Mouse (Mus musculus) embryo, embryonic 9.5 days (tissue): ENCODE data around the gene Rela.
A peak's percentile ranks its signal among the peaks of the same experiment; 100 is the strongest.

Experiments
- DNase-seq: peaks from one replicate; pipeline ENCODE4 v3.0.0-alpha.2; 2017; ENCODE audit errors: extremely low spot score

The Rela gene

DNA sequence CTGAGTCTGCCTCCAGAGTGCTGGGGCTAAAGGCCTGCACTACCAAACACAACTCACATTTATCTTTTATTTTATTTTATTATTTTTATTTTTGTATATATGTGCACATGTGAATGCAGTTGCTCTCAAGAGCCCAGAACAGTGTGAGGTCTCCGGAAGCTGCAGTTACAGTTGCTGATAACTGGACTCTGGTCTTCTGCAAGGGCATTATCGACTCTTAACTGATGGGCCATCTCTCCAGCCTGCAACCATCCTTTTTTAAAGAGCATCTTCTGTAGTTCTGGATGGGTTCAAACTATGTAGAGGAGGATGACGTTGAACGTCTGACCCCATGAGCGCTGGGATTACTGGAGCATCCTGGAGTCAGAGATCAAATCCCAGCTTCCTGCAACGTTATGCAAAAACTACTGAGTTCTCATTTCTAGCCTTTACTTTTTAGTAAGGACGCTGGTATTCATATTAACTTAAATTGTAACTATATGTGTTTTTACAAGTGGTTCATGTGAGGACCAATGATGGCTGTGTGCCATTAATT lies 1.2 kb upstream of the Rela start:
- DNase-seq: no peak

DNA sequence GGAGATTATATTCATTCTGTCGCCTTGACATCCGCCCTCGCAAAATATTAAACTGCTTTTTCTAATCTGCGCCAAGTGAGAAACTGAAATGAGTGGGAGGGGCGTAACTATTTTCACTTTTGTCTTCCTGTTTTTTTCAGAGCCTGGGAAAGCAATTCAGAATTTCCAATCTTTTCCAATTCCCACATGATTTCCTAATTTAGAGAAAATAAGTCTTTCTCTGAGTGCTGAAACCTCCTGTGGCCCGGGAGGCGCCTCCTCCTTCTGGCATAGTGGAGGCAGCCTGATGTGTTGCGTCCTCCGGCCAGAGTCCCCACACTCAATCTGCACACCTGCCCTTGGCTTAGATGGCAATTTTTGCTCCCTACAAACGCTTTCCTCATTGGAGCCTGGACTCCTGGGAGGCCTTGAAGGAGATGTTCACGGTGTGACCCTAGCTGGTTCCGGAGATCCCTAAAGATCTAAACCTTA lies 677 bp upstream of the Rela start:
- no peak for DNase-seq

DNA sequence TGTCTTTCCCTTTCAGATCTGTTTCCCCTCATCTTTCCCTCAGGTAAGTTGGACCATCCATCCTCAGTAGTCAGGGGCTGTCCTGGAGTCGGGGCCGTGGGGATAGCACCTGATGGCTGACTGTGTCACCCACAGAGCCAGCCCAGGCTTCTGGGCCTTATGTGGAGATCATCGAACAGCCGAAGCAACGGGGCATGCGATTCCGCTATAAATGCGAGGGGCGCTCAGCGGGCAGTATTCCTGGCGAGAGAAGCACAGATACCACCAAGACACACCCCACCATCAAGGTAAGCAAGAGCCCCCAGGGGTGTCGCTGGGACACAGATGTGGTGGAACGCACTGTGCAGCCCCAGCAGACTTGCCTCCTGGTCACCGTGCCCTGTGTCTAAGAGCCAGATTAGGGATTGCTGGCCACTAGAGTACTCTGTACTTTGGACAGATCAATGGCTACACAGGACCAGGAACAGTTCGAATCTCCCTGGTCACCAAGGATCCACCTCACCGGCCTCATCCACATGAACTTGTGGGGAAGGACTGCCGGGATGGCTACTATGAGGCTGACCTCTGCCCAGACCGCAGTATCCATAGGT lies 1.2 kb downstream of the Rela start:
- DNase-seq: no peak

DNA sequence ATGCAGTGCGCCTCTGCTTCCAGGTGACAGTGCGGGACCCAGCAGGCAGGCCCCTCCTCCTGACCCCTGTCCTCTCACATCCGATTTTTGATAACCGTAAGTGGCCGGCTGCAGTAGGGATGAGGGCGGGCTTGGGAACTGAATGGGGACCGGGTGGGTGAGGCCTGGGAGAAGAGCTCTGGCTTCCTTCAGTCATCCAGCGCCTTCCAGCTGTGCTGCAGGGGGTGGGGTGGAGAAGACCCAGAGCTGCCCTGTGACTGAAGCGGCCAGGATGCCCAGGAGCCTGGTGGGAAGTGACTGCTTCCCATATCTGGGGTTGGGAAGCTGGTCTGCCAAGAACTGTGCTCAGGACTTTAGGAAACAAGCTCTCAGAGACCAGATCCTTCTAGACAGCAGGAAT lies 3.1 kb downstream of the Rela start:
- no peak for DNase-seq

DNA sequence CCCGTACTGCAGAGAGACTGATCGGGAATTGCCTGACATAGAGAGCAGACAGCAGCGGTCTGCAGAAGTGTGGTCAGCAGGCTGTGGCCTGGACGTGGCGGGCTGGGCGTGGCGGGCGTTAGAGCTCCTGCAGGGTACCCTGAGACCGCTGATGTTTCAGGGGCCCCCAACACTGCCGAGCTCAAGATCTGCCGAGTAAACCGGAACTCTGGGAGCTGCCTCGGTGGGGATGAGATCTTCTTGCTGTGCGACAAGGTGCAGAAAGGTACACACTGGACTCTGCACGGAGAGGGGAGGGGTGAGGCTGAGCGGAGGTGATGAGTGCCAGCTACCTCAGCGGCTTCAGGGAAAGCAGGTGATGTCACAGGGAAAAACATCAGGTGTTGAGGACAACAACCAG lies 3.7 kb downstream of the Rela start:
- no peak for DNase-seq

DNA sequence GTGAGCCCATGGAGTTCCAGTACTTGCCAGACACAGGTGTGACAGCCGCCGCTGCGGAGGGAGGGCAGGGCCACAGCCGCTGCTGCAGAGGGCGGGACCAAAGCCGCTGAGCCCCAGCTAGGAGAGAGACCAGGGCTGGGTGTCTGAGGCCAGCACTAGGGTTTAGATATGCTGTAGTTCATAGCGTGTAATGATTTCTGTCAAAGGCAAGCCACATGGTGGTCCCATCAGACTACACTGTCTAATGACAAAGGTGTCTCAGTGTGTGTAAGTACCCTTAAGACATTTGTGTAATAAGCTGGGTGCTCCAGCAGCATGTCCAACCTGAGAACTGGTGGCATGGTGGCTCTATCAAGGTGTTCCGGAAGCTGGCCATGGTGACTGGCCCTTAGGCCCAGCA lies 4.4 kb downstream of the Rela start:
- DNase-seq: no peak

DNA sequence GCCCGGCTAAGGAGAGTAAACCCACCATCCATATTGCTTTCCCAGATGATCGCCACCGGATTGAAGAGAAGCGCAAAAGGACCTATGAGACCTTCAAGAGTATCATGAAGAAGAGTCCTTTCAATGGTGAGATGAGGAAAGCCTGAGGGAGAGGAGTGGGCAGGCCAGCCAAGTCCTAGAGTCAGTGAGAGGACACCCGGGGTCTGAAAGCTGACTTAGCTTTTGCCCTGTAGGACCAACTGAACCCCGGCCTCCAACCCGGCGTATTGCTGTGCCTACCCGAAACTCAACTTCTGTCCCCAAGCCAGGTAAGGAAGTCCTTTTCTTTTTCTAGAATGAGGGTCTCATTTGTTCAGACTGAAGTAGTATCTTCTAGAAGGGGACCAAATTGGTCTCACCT lies 8.0 kb downstream of the Rela start:
- no peak for DNase-seq

DNA sequence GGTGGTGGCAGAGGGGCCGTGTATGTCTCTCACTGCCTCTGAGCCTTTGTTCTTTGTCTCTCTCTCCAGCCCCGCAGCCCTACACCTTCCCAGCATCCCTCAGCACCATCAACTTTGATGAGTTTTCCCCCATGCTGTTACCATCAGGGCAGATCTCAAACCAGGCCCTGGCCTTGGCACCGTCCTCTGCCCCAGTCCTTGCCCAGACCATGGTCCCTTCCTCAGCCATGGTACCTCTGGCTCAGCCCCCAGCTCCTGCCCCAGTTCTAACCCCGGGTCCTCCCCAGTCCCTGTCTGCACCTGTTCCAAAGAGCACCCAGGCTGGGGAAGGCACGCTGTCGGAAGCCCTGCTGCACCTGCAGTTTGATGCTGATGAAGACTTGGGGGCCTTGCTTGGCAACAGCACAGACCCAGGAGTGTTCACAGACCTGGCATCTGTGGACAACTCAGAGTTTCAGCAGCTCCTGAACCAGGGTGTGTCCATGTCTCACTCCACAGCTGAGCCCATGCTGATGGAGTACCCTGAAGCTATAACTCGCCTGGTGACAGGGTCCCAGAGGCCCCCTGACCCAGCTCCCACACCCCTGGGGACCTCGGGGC lies 9.5 kb downstream of the Rela start:
- DNase-seq: no peak

DNA sequence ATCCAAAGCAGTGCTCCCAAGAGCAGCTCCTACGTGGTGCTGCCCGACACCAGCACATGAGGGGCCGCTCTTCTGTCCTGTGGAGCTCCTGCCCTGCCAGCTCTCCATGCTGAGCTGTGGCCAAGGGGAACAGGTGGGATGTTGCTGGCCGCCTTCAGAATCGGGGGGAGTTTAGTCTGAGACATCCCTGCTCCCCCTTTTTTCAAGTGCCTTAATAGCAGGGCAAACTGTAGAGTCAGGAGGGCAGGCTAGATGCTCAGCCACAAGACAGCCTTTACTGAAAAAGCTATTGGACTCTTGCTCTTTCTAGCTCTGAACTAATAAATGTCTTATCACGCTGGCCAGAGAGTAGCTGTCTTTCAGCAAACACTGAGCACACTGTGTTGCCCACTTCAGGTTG lies 10.5 kb downstream of the Rela start:
- no peak for DNase-seq

DNA sequence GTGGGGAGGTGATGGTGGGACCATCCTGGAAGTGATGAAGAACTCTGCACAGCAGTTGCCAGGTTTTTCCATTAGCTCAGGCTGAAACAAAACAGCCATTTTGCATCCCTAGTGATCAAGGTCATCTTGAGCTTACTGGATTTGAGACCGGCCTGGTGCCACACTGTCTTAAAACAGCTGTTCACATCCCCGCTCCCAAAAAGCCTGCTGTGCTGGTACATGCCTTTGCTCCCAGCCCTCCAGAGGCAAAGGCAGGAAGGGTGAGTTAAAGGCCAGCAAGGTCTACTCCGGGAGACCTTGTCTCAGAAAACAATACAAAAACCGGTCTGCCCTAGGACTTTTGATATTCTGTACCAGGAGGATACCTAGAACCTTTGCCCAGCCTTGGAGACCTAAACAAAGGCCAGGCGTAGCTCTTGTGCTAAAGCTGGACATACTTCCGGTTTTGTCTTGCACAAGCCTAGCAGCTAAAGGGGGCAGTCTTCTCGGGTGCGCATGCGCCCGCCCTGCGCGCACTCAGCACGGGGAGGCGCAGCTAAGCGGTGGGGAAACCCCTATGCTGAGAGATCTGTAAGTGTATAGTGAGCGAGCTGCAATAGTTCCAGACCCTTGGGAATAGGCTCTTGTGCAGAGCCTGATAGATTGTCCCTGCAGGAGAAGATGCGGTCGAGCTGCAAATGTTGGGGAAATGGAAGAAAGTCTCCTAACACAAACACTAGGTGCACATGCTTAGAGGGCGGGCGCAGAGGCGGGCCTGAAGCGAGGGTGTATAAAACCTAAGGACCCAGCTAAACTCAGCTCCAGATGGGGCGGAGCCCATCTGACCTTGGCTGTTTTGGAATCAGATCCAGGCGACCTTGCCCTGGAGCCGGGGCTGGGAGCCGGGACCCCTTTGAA lies 11.4 kb downstream of the Rela start:
- DNase-seq: peak; percentile 86

DNA sequence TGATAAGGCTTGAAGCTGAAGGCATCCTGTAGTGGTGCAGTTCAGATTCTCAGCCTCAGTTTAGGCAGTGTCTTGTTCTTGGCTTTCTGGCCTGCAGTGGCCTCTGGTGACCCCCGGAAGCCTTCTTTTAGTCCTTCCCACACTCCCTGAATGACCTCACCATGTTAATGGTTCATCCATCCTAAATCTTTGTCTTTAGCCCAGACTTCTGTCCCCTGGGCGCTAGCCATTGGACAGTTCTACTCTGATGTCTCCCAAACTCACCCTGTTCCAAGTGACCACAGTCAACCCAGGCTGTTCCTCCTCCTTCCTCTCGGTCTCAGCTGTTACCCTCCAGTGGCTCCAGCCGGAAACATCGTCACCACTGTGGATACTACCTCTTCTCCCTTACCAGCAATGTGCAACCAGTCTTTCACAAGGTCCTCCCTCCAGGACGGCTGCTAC lies 12.0 kb downstream of the Rela start:
- DNase-seq: no peak

DNA sequence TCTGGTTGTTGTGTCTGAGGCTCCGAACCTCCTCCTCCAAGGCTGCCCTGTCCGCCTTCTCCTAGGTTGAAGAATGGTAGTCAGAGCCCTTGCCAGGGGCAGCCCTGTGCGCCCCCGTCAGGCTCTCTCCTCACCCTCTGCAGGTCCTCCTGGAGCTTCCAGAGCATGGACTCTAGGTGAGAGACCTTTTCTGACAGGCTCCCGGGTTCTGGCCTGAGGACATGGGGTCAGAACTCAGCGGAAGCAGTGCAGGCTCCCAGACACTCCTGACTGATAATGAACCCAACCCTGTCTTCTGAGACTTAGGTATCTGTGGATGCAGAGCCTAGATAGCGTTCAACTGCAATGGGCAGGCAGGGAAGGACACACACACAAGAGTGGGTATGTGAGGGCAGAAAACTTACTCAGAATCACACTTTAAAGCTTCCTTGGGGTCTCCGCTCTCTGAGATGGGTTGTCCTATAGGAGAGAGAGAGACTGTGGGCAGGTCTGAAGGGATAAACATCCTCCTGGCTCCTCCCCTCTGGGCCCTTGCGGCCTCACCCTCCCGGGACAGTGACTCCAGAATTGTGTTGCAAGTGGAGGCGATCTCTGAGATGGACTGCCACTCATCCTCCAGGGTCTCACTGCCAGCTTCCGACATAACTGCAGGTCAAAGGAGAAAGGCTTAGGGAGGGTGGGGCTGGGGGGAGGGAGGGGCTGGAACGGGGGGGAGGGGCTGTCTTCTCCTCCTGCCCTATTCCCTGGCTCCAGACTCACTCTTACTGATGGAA lies 14.4 kb downstream of the Rela start:
- DNase-seq: no peak

DNA sequence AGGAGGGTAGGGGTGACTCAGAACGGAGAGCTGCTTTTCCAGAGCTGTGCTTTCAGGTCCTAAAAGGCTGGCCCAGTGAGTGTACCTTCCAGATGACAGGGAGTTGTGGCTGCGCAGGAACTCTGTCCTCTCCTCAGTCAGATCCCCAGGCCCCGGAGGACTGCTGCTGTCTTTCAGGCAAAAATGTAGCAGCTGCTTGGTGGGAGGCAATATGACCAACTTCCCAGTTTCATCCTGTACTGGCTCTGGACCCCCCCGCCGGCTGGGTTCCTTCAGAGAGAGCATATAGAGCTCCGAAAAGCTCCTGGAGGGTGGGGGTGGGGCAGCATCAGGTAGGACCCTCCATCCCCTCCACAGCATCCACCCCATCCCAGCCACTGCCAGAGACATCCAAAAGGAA lies 15.3 kb downstream of the Rela start:
- no peak for DNase-seq

DNA sequence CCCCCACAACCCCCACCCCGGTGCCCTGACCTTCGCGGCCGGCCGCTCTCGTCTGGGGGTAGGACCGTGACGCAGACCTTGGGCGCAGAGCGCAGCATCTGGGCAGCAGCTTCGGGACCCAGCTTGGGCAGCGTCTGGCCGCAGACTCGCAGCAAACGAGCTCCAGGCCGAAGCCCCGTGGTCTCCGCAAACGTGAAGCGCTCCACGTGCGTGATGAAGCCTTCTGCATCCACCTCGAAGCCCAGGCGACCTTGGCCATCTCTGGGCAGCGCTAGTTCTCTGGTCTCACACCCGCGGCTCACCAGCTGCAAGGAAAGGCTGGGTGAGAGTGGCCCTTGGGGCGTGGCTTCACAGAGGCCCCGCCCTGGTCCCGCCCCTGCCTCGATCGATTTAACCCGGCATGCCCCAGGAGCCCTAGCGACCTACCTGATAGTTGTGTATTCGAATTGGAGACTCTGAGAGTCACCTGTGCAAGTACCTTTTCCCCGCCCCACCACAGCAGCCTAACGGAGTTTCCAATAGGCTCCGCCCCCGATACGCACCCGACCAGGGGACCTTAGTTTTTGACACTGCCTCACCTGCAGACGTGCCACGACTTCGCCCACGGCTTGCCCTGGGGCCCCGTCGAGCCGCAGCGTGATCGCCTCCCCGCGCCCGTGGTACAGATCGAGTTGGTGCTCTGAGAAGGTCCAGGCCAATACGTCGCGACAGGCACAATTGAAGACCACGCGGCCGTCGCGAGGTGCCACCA lies 16.9 kb downstream of the Rela start:
- DNase-seq: peak; percentile 87

DNA sequence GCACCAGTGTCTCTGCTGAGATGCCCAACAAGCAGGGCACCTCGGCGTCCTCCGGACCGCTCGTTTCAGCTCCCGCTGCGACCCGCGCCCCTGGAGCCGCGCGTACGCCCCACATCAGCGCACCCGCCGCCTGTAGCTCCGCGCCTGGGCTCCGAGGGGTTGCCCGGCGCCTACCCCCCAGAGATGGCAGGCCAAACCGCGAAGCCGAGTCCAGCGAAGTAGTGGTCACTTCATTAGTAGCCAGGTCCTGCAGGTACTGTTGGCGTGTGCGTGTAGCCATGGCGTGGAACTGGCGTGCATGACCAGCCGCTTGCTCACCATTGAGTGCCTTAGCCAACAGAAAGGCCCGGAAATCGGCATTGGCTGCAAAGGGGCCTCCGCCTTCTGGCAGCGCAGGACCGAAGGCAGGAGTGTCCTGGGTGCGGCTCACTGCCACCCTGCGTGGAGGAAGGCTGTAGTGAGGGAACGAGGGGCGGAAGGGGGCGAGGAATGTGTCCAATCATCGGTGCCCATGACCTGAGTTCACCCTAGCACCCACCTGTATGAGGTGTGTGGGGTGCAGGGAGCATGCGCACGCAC lies 17.5 kb downstream of the Rela start:
- DNase-seq: peak; percentile 34

DNA sequence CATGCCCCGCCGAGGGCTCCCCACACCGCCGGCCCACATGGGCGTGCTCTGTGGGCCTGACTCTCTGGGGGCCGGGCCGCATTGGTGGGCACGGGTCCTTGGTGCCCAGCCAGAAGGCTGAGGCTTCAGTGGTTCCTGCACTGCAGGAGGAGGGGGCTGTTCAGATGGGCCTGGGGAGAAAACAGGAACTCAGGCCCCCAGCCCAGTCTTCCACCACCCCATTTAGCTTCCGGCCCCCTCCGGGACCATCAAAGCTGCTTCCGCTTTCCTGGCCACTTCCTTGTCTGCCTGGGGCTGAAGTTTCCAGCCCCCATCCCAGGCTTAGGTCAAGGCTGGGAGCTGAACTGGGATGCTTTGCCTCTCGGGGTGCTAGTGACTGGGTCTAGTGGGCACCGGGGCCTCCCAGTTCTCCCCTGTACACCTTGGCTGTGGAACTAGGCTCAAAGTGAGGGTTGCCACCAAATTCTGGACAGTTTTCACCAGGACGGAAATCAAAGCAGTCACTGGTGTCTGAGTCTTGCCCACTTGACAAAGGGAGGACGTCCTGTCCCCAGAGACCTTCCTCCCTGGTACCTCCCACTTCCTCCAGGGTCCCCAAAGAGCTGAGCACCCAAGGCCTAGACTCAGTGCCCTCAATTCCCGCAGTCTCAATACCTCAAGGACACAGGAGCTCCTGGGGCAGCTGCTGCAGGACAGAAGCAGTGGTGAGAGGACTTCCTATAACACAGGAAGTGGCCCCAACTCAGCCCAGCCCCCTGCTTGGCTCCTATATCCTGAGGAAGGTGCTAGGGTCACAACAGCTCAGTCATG lies 23.9 kb downstream of the Rela start:
- DNase-seq: no peak

DNA sequence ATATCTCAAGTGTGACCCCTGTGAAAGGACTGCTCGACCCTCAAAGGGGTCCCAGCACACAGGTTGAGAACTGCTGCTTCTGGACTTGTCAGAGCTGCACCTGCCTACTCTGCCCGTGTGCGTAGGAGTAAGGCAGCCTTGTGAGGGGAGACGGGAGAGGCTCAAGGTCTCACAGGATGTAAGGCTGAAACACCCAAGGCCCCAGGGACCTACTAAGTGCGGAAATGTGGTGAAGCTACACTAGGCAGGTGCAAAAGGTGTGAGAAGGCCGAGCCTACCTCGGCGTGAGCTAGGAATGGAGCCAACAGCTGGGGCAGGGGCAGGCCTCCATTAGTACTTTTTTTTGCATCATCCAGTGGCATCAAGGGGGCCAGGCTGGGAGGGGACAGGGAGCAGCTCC lies 25.0 kb downstream of the Rela start:
- DNase-seq: no peak

DNA sequence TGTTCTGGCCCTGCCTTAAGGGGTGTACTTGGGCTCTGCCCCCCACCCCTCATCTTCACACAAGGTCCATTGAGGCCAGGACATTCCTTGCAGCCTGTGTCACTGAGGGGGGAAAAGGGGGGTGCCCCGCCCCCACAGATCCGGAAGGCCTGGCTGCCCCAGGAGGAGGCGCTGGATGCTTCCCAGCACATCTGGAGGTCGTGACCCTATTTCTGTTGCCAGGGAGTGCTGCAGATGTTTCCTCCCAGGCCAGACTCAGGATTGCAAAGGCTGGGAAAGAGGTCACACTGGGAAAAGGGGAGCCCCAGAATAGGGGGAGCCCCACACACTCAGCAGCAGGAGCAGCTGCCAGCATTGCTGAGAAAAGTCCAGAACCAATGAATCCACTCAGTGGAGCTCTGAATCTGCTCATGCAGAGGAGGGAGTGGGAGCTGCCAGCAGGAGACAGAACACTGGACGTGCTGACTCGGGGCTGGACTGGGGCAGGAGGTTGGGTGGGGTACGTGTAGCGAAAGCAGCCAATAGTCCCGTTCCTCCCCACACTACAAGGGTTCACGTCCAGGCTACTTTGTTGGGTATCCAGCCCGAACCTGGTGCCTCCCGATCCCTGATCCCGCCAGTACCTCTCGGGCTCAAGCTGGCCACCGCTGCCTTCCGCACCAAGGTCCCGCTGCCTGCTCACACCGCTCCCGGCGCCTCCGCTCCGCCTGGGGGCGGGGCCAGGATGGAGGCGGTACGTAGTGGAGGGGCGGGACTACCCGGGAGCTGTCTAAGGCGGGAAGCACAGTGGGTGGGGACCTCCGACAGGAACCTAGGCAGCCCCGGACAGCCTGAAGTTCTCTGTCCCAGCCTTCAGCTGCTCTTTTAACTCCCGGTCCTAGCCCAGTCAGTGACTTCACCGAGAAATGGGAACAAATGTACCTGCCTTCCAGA lies 26.0 kb downstream of the Rela start, which contains the start of gene Sipa1:
TSS of gene Sipa1 (minus strand) at position 727 of the 933 bp plus-strand sequence.
- peak; percentile 93 for DNase-seq
